Mouse (Mus musculus) brain, embryonic 14.5 days (tissue): ENCODE results near the gene Ncam2.

ENCODE experiments used
- CTCF ChIP-seq: fragments of 200-500 bp; IDR thresholded peaks from 2 replicates; pipeline ENCODE4 v1.5.1; 2012; ENCODE audit warnings: inconsistent platforms, mild to moderate bottlenecking, moderate library complexity, borderline replicate concordance; ENCODE audit not compliant: insufficient read depth, insufficient read length; ENCODE audit errors: extremely low read depth
- POLR2A ChIP-seq: fragments of 200-500 bp; IDR thresholded peaks from 2 replicates; pipeline ENCODE4 v1.6.1; 2012; ENCODE audit warnings: mild to moderate bottlenecking, inconsistent platforms, borderline replicate concordance; ENCODE audit not compliant: poor library complexity, insufficient read depth, insufficient read length, severe bottlenecking; ENCODE audit errors: extremely low read depth

DNA sequence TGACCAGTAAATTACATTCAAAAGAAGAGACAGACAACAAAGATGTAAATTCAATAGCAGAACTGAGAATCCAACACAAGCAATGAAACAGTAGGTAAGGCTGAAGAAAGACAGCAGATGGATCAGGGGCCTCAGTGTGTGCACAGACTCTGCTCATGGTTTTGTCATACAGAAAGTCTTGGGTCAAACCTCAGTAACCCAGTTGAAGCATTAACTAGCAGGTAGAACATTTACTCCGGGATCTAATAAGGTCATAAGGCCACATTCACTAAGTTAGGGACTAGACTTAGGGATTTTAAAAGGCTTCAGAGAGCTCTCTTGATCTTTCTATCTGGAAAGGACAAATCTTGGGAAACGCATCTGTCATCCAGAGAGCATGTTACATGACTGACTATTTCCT, 8.9 kb upstream of the Ncam2 start:
- TF ChIP-seq CTCF (no peak), POLR2A (no peak)
